Mouse (Mus musculus): ENCODE results near the gene Lama4.

Gene Lama4

GRCm38 (mm10) chr10:38994719-38995450 lies 29.6 kb downstream of the Lama4 start:
- no peak for DNase-seq (ENCODE audit: low spot score)

- no peak for DNase-seq (ENCODE audit: low spot score)
These were observed 30.6 kb downstream of the Lama4 start for GRCm38 (mm10) chr10:38995896-38996295.

GRCm38 (mm10) chr10:39000951-39001350 lies 35.6 kb downstream of the Lama4 start:
- DNase-seq (ENCODE audit: low spot score), result no peak

- DNase-seq (ENCODE audit: low spot score), result no peak
These were observed 37.2 kb downstream of the Lama4 start for GRCm38 (mm10) chr10:39002521-39002920.

GRCm38 (mm10) chr10:39003520-39003919 lies 38.2 kb downstream of the Lama4 start:
- no peak for DNase-seq (ENCODE audit: low spot score)

- DNase-seq (ENCODE audit: low spot score), result no peak
These were observed 40.2 kb downstream of the Lama4 start for GRCm38 (mm10) chr10:39005494-39005893.

GRCm38 (mm10) chr10:39006433-39007105 lies 41.3 kb downstream of the Lama4 start:
- no peak for DNase-seq (ENCODE audit: low spot score)

GRCm38 (mm10) chr10:39014836-39015235 lies 49.5 kb downstream of the Lama4 start:
- DNase-seq (ENCODE audit: low spot score), result no peak

GRCm38 (mm10) chr10:39017986-39018385 lies 52.7 kb downstream of the Lama4 start:
- DNase-seq (ENCODE audit: low spot score), result no peak

- no peak for DNase-seq (ENCODE audit: low spot score)
These were observed 53.3 kb downstream of the Lama4 start for GRCm38 (mm10) chr10:39018635-39019034.

GRCm38 (mm10) chr10:39023618-39024256 lies 58.4 kb downstream of the Lama4 start:
- DNase-seq (ENCODE audit: low spot score), result no peak

GRCm38 (mm10) chr10:39026529-39026928 lies 61.2 kb downstream of the Lama4 start:
- DNase-seq (ENCODE audit: low spot score), result no peak

GRCm38 (mm10) chr10:39027058-39027457 lies 61.7 kb downstream of the Lama4 start:
- no peak for DNase-seq (ENCODE audit: low spot score)

- no peak for DNase-seq (ENCODE audit: low spot score)
These were observed 63.1 kb downstream of the Lama4 start for GRCm38 (mm10) chr10:39028403-39028802.

- no peak for DNase-seq (ENCODE audit: low spot score)
These were observed 64.2 kb downstream of the Lama4 start for GRCm38 (mm10) chr10:39029297-39030147.

- no peak for DNase-seq (ENCODE audit: low spot score)
These were observed 64.9 kb downstream of the Lama4 start for GRCm38 (mm10) chr10:39030148-39030685.

GRCm38 (mm10) chr10:39039564-39039963 lies 74.2 kb downstream of the Lama4 start:
- DNase-seq (ENCODE audit: low spot score), result no peak

GRCm38 (mm10) chr10:39040026-39040425 lies 74.7 kb downstream of the Lama4 start:
- DNase-seq (ENCODE audit: low spot score), result no peak

GRCm38 (mm10) chr10:39044476-39044995 lies 79.2 kb downstream of the Lama4 start:
- DNase-seq (ENCODE audit: low spot score), result no peak

GRCm38 (mm10) chr10:39045111-39045510 lies 79.8 kb downstream of the Lama4 start:
- DNase-seq (ENCODE audit: low spot score), result no peak

- DNase-seq (ENCODE audit: low spot score), result no peak
These were observed 82.5 kb downstream of the Lama4 start for GRCm38 (mm10) chr10:39047775-39048174.

Measured in urinary bladder, postnatal 10 days (tissue).